Mouse (Mus musculus) layer of hippocampus, postnatal 14 days (tissue): ENCODE data around the gene Nmnat3. TPM values are rescaled to one million over a fixed set of nuclear protein-coding genes. Genes with fewer than 3 reads are reported as not detected.
A peak's percentile ranks its signal among the peaks of the same experiment; 100 is the strongest.

Experiments used
- DNase-seq, 2 experiments: peaks; one replicate each; pipeline ENCODE4 v3.0.0; 2021 to 2022; ENCODE audit warnings: low spot score in 2 of 2, mixed read lengths in 1 of 2
- total RNA-seq, 2 experiments: library from RNA; stranded (reverse); gene quantifications; 2 replicates each; pipeline ENCODE4 v1.2.3; 2021

The Nmnat3 gene
- total RNA-seq, 2 experiments from 2014 or later = 0.90 to 0.98 TPM

DNA sequence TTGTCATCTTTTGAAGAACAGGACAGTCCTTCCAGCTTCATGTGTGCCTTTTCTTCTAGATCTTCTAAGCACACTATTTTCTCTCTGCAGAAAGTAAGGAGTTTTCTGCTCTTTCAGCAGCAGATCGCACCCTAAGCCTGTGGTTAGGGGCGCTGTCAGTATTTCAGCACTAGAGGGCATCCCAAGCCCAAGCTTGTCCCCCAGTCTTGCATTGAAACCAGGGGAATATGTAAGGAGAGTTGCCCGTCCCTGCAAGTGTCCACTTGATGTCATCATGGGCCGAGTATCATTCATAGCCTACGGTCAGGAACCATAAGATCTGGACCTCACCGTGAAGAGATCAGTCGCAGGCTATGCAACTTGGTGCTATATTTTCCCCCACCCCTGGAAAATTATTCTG is 130.7 kb downstream of the Nmnat3 start:
- peak in 1 of 2 experiments; percentile 34 for DNase-seq

GRCm38 (mm10) chr9:98418346-98418745 is 131.1 kb downstream of the Nmnat3 start:
- DNase-seq = no peak

- DNase-seq = no peak
These were observed 133.4 kb downstream of the Nmnat3 start for GRCm38 (mm10) chr9:98420666-98421065.

- DNase-seq = no peak
These were observed 134.7 kb downstream of the Nmnat3 start for GRCm38 (mm10) chr9:98421903-98422302.

- DNase-seq = no peak
These were observed 135.4 kb downstream of the Nmnat3 start, which contains the start of gene Rbp1 for GRCm38 (mm10) chr9:98422656-98423055. Gene Rbp1, plus strand, starts transcription at chr9:98422961.

DNA sequence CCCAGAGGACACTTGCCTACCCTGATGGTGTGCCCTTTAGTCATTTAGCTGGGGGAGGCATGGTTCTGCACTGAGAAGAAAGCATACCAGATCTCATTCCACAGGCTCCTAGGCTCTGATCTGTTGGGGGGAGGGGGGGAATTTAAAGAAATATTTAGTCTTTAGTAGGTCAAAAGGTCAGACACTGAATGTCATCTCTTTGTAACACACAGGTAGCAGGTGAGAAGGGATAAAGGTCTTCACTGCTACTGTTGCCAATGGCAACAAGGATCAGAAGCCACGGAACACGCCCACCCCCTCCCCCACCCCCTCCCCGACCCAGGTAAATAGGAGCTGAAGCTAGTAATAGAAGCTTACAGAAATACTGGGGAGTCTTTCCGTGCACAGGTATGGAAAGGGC is 136.5 kb downstream of the Nmnat3 start:
- DNase-seq = no peak

- DNase-seq = no peak
These were observed 137.1 kb downstream of the Nmnat3 start for GRCm38 (mm10) chr9:98424291-98424690.

GRCm38 (mm10) chr9:98424725-98425210 is 137.5 kb downstream of the Nmnat3 start:
- DNase-seq = no peak

- DNase-seq = no peak
These were observed 138.2 kb downstream of the Nmnat3 start for GRCm38 (mm10) chr9:98425351-98425880.

- DNase-seq = no peak
These were observed 140.8 kb downstream of the Nmnat3 start for GRCm38 (mm10) chr9:98427906-98428517.

DNA sequence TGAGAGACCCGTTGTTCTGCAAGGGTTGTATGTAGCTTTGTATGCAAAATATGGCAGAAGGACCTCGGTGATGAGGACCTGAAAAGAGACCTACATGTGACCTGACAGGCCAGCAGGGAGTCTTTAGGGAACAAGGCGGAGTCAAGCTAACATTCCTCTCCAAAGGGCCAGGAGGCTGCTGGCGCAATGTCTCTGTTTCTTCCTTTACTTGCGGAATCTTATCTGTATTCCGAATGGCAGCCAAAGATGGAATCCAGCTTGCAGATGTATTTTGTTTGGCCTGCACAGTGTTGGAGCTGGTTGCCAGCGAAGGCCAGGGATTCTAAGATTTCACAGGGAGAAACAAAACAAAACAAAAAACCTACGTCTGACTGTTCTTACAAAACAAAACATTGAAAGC is 141.5 kb downstream of the Nmnat3 start:
- no peak for DNase-seq

GRCm38 (mm10) chr9:98429806-98430205 is 142.6 kb downstream of the Nmnat3 start:
- no peak for DNase-seq

GRCm38 (mm10) chr9:98430528-98430927 is 143.3 kb downstream of the Nmnat3 start:
- no peak for DNase-seq

DNA sequence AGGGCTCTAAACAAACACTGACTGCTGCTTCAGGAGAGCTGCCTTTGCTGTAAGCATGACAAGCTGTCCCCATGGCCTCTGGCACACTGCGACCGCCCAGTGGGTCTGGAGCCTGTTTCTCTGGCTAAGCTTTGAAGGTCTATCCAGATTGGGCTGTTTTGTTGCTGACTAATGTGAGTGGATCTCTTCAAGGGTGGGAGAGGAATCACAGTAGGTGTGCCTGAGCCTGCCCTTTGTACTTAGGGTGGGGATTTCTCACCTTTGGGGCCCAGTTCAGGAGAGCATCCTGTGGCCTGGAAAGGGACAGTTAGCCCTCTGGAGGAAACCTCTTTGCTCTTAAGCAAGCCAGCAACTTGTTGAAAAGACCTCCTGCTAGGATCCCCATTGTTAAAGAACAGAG is 145.8 kb downstream of the Nmnat3 start:
- no peak for DNase-seq

GRCm38 (mm10) chr9:98433956-98434588 is 146.8 kb downstream of the Nmnat3 start:
- DNase-seq = no peak

DNA sequence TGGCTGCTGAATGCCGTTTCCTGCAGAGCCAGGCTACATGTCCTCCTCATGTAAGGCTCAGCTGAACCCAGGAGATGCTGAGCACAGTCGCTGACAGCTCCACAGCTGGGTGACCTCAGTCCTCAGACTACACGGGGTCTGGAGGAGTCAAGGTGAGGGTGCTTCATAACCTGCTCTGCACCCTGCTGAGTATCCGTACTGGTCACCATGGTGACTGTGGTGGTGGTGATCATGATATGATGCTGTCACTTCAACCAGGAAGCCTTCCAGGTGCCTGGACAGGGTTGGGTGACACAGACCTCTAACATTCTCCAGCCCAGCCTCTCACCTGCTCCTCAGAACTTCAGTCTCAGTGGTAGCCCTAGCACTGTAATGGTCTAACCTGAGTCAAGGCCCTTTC is 150.6 kb downstream of the Nmnat3 start:
- DNase-seq = no peak

- no peak for DNase-seq
These were observed 151.9 kb downstream of the Nmnat3 start for GRCm38 (mm10) chr9:98439091-98439490.

GRCm38 (mm10) chr9:98442638-98443037 is 155.4 kb downstream of the Nmnat3 start:
- DNase-seq = peak in 1 of 2 experiments; percentile 41

DNA sequence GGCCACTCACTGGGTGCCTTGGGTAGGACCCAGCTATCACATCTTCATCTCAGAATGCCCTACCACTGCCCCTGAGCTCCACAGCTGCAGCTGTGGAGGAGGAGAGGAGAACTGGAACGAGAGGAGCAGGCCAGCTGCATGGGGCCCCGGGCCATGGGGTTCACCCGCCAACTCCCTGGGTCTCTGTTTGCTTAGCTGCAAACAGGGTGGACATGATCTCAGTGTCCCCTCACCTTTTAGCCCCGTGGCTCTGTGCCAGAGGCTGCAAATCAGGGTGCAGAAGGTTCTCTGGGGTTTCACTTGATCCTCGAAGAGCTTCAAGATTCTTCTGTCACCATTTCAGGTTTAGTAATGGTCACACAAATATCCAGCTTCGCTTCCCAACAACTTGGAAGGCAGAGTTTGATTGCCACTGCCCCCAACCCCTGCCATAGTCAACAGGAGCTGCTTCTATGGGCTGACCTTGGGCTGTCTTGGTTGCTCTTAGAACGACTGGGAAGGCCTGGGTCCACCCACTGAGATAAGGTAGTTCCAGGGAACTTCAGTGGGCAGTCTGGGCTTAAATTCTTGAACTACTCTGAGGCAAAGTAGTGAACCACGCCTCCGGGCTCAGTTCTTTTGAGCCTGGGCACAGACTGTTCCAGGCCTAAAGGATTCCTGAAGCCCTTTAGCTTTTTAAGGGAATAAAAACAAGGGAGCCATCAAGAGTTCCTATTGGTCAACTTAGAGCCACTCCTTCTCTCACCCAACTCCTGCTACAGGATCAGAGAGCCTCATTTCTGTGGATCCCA is 158.3 kb downstream of the Nmnat3 start:
- DNase-seq = no peak

GRCm38 (mm10) chr9:98450976-98451375 is 163.7 kb downstream of the Nmnat3 start:
- DNase-seq = peak in 1 of 2 experiments; percentile 15

GRCm38 (mm10) chr9:98466709-98467108 is 179.5 kb downstream of the Nmnat3 start:
- no peak for DNase-seq
